8 mouse cellular contexts compared by ENCODE assay signal in the genomic region with DNA sequence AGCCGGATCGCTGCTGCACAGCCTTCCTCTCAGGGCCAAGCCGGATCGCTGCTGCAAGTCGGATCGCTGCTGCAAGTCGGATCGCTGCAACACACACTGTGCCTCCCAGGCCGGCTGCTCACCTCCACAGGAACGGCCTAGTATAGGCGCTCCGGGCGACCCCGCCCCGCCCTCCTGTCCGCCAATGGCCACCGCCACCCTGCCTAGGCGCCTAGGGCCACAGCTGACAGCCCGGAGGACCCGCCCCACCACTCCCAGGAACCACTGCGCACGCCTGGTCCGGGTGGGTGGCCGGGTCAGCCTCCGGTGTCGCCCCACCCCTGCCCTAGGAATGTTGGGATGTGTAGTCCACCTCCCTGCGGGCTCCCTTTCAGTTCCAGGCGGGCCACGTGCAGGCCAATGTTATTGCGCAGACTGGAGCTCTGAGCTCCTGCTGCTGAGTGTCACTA. TPM values are rescaled to one million over a fixed set of nuclear protein-coding genes. Genes with fewer than 3 reads are reported as not detected.
A peak's percentile ranks its signal among the peaks of the same experiment; 100 is the strongest.
DNase-seq lines count a peak whose midpoint lies in the region; ATAC-seq and TF ChIP-seq lines count a peak whose summit lies in the region.

A gene (minus strand): TSS at position 265 of the 449 bp plus-strand sequence.

- H3K36me3 ChIP-seq in heart, embryonic 12.5 days = no peaks in the 10 kb centered on the region
- H3K36me3 ChIP-seq in kidney, postnatal 0 days (ENCODE audit: insufficient read depth, low read length) = no peaks in the 10 kb centered on the region
- no peaks in the 10 kb centered on the region for H3K36me3 ChIP-seq in liver, embryonic 11.5 days (ENCODE audit: control insufficient read depth, insufficient read depth, low read length)
- no peaks in the 10 kb centered on the region for H3K36me3 ChIP-seq in stomach, embryonic 14.5 days (ENCODE audit: control insufficient read depth, insufficient read depth, low read length)

- TF ChIP-seq CTCF in kidney, postnatal 0 days (IDR thresholded peaks at IDR 0.05; ENCODE audit: low read depth) = no peak

- H3K9me3 ChIP-seq in heart, embryonic 12.5 days (replicated peaks) = 0 out of 2 replicates have a peak, but pooled peaks cover 3% of the 10 kb centered on the region
- H3K9me3 ChIP-seq in kidney, postnatal 0 days (replicated peaks; ENCODE audit: low read length) = no peaks in the 10 kb centered on the region
- H3K9me3 ChIP-seq in liver, embryonic 11.5 days (ENCODE audit: control insufficient read depth, low read length) = no peaks in the 10 kb centered on the region
- H3K9me3 ChIP-seq in stomach, embryonic 14.5 days (ENCODE audit: control insufficient read depth, low read depth, low read length) = no peaks in the 10 kb centered on the region

- peak within 1 kb of the TSS; percentile 78 for H3K27ac ChIP-seq in heart, embryonic 12.5 days (ENCODE audit: poor library complexity, severe bottlenecking)
- H3K27ac ChIP-seq in kidney, postnatal 0 days = peak within 1 kb of the TSS; percentile 89
- H3K27ac ChIP-seq in liver, embryonic 11.5 days (ENCODE audit: low read depth, low read length) = peak within 1 kb of the TSS; percentile 66
- H3K27ac ChIP-seq in stomach, embryonic 14.5 days (ENCODE audit: low read length) = peak within 1 kb of the TSS; percentile 72; the same call in 1 of the 2 replicates

- peaks cover 11% of the 10 kb centered on the region for H3K4me1 ChIP-seq in heart, embryonic 12.5 days (replicated peaks)
- no peaks in the 10 kb centered on the region; the same call in 1 of the 2 replicates for H3K4me1 ChIP-seq in kidney, postnatal 0 days (replicated peaks; ENCODE audit: insufficient read depth, low read length)
- H3K4me1 ChIP-seq in liver, embryonic 11.5 days (replicated peaks; ENCODE audit: control insufficient read depth, insufficient read depth, low read length) = peaks cover 8% of the 10 kb centered on the region
- no peaks in the 10 kb centered on the region for H3K4me1 ChIP-seq in stomach, embryonic 14.5 days (ENCODE audit: control insufficient read depth, insufficient read depth, low read length)

- H3K27me3 ChIP-seq in heart, embryonic 12.5 days (replicated peaks) = no peaks in the 10 kb centered on the region
- no peaks in the 10 kb centered on the region for H3K27me3 ChIP-seq in kidney, postnatal 0 days (ENCODE audit: insufficient read depth, low read length)
- H3K27me3 ChIP-seq in liver, embryonic 11.5 days (replicated peaks; ENCODE audit: control insufficient read depth, insufficient read depth, low read length) = no peaks in the 10 kb centered on the region
- no peaks in the 10 kb centered on the region for H3K27me3 ChIP-seq in stomach, embryonic 14.5 days (ENCODE audit: control insufficient read depth, insufficient read depth, low read length)

- ATAC-seq in erythroid progenitor cell, adult 5-6 weeks (replicated peaks; ENCODE audit: low FRiP score, poor library complexity, severe bottlenecking) = peak; percentile 83
- peak; percentile 98 for ATAC-seq in heart, embryonic 12.5 days (ENCODE audit: insufficient number of reproducible peaks, low FRiP score)
- peak; percentile 99 for ATAC-seq in kidney, postnatal 0 days (replicated peaks; ENCODE audit: low FRiP score, low read depth)
- ATAC-seq in liver, embryonic 11.5 days (replicated peaks; ENCODE audit: low FRiP score) = peak; percentile 99
- ATAC-seq in stomach, embryonic 14.5 days (ENCODE audit: insufficient number of reproducible peaks, insufficient read depth, low FRiP score, low read depth) = peak; percentile 98

- H3K4me2 ChIP-seq in heart, embryonic 12.5 days = peak within 1 kb of the TSS; percentile 98
- H3K4me2 ChIP-seq in kidney, postnatal 0 days (ENCODE audit: low read length) = peak within 1 kb of the TSS; percentile 99
- H3K4me2 ChIP-seq in liver, embryonic 11.5 days = peak within 1 kb of the TSS; percentile 98
- peak within 1 kb of the TSS; percentile 95 for H3K4me2 ChIP-seq in stomach, embryonic 14.5 days (replicated peaks; ENCODE audit: low read depth, low read length)

- under 1% methylated on average over 30 of the region's 30 CpGs for WGBS in heart, embryonic 12.5 days
- under 1% methylated on average over 30 of the region's 30 CpGs for WGBS in kidney, postnatal 0 days
- under 1% methylated on average over 29 of the region's 30 CpGs for WGBS in liver, embryonic 11.5 days
- WGBS in stomach, embryonic 14.5 days = under 1% methylated on average over 30 of the region's 30 CpGs

- H3K9ac ChIP-seq in heart, embryonic 12.5 days = peak within 1 kb of the TSS; percentile 79
- H3K9ac ChIP-seq in kidney, postnatal 0 days (ENCODE audit: low read depth, low read length) = peak within 1 kb of the TSS; percentile 74
- H3K9ac ChIP-seq in liver, embryonic 11.5 days (ENCODE audit: low read depth, low read length) = peak within 1 kb of the TSS; percentile 68
- H3K9ac ChIP-seq in stomach, embryonic 14.5 days (replicated peaks; ENCODE audit: low read depth, low read length) = peak within 1 kb of the TSS; percentile 53

- DNase-seq in B cell, adult 2 months = peak; percentile 95 to 96
- peak; percentile 81 for DNase-seq in brain, embryonic 18.5 days (ENCODE audit: low read depth, low spot score)
- DNase-seq in kidney, postnatal 0 days (ENCODE audit: low spot score) = peak; percentile 97
- peak; percentile 97 for DNase-seq in liver, embryonic 11.5 days (ENCODE audit: low spot score)
- peak; percentile 85 for DNase-seq in naive thymus-derived CD4-positive, alpha-beta T cell, adult 2 months (ENCODE audit: low read depth)

- peak within 1 kb of the TSS; percentile 86 for H3K4me3 ChIP-seq in heart, embryonic 12.5 days
- H3K4me3 ChIP-seq in kidney, postnatal 0 days (replicated peaks; ENCODE audit: low read depth, low read length) = peak within 1 kb of the TSS; percentile 75
- peak within 1 kb of the TSS; percentile 84 for H3K4me3 ChIP-seq in liver, embryonic 11.5 days (ENCODE audit: low read depth, low read length)
- peak within 1 kb of the TSS; percentile 76 for H3K4me3 ChIP-seq in stomach, embryonic 14.5 days (ENCODE audit: low read depth, low read length)

RNA-seq across cellular contexts. Expression of the gene that starts here (rescaled TPM):
- total RNA-seq in erythroid progenitor cell, adult 5-6 weeks (2015; ENCODE audit: low replicate concordance) = 8.6 and 12.2 TPM in 2 replicates
- total RNA-seq in erythroid progenitor cell, adult 5-6 weeks (2017; ENCODE audit: low replicate concordance) = 3.3 and 7.6 TPM in 2 replicates
- polyA plus RNA-seq in heart, embryonic 12.5 days (2016; fragmentation: Nextera tagmentation; extraction: Ambion mirVana) = 15.5 and 19.3 TPM in 2 replicates
- 17.2 and 18.1 TPM in 2 replicates for polyA plus RNA-seq in kidney, postnatal 0 days (2015; fragmentation: Nextera tagmentation; extraction: Ambion mirVana)
- polyA plus RNA-seq in liver, embryonic 11.5 days (2014; fragmentation: Nextera tagmentation; extraction: Ambion mirVana) = 18.2 TPM in 2 replicates
- 11.7 TPM in 2 replicates for polyA plus RNA-seq in stomach, embryonic 14.5 days (2014; fragmentation: Nextera tagmentation; extraction: Ambion mirVana)

Comparison
In these comparisons a context has a peak if more than half of its experiments do, and no peak if none do; other contexts are left out.
1. Peak in every context shown above with its lines: DNase-seq, ATAC-seq, H3K4me3 ChIP-seq and H3K27ac ChIP-seq.